Mouse (Mus musculus): ENCODE measurements around the gene Zfp51. TPM values are rescaled to one million over a fixed set of nuclear protein-coding genes. Genes with fewer than 3 reads are reported as not detected.

Gene Zfp51
- polyA plus RNA-seq, 1 experiment = 4.3 TPM

GRCm38 (mm10) chr17:21504524-21504923 lies 54.4 kb downstream of the Zfp51 start:
- 96% methylated on average over 1 of the region's 1 CpGs for WGBS
- DNase-seq = no peak

GRCm38 (mm10) chr17:21506258-21506657 lies 56.1 kb downstream of the Zfp51 start:
- Histone ChIP-seq H3K27ac (ENCODE audit: insufficient read depth, low read length) (no peak overlapping the region), H3K4me3 (replicated peaks; ENCODE audit: insufficient read depth, low read depth, low read length) (no peak overlapping the region), H3K4me1 (ENCODE audit: control insufficient read depth, insufficient read depth, low read length) (no peaks in the 10 kb centered on the region), H3K27me3 (ENCODE audit: control insufficient read depth, insufficient read depth, low read length) (no peaks in the 10 kb centered on the region)
- no peak for DNase-seq
- TF ChIP-seq POLR2A (IDR thresholded peaks at IDR 0.05; ENCODE audit: borderline replicate concordance, insufficient read depth, low read length) (no peak), CTCF (IDR thresholded peaks at IDR 0.05; ENCODE audit: borderline replicate concordance, insufficient read depth, low read depth, low read length) (no peak)
- WGBS = 93% methylated on average over 3 of the region's 3 CpGs

More at GRCm38 (mm10) chr17:21504524-21504923, 54.4 kb downstream of the Zfp51 start:
- Histone ChIP-seq H3K4me3 (replicated peaks; ENCODE audit: insufficient read depth, low read depth, low read length) (no peak overlapping the region), H3K27me3 (ENCODE audit: control insufficient read depth, insufficient read depth, low read length) (no peaks in the 10 kb centered on the region), H3K4me1 (ENCODE audit: control insufficient read depth, insufficient read depth, low read length) (no peaks in the 10 kb centered on the region), H3K27ac (ENCODE audit: insufficient read depth, low read length) (no peak overlapping the region)
- TF ChIP-seq CTCF (IDR thresholded peaks at IDR 0.05; ENCODE audit: borderline replicate concordance, insufficient read depth, low read depth, low read length) = no peak
- no peak for TF ChIP-seq POLR2A (IDR thresholded peaks at IDR 0.05; ENCODE audit: borderline replicate concordance, insufficient read depth, low read length)

GRCm38 (mm10) chr17:21509756-21510155 lies 59.6 kb downstream of the Zfp51 start:
- TF ChIP-seq POLR2A (IDR thresholded peaks at IDR 0.05; ENCODE audit: borderline replicate concordance, insufficient read depth, low read length) (no peak), CTCF (IDR thresholded peaks at IDR 0.05; ENCODE audit: borderline replicate concordance, insufficient read depth, low read depth, low read length) (no peak)
- DNase-seq = no peak
- no peak overlapping the region for H3K4me3 ChIP-seq (replicated peaks; ENCODE audit: insufficient read depth, low read depth, low read length)
- H3K27ac ChIP-seq (ENCODE audit: insufficient read depth, low read length) = no peak overlapping the region
- no peaks in the 10 kb centered on the region for H3K27me3 ChIP-seq (ENCODE audit: control insufficient read depth, insufficient read depth, low read length)
- H3K4me1 ChIP-seq (ENCODE audit: control insufficient read depth, insufficient read depth, low read length) = no peaks in the 10 kb centered on the region

Other genes with a start within 250 kb of the Zfp51 start
- not detected in 2 replicates for gene Vmn1r234, start 224.3 kb upstream of the Zfp51 start, polyA plus RNA-seq (2012; rRNA removed)
- not detected in 2 replicates for gene Vmn1r235, start 194.0 kb upstream of the Zfp51 start, polyA plus RNA-seq (2012; rRNA removed)
- not detected in 2 replicates for gene Vmn1r236, start 167.4 kb upstream of the Zfp51 start, polyA plus RNA-seq (2012; rRNA removed)
- not detected in 2 replicates for gene Vmn1r237, start 138.5 kb upstream of the Zfp51 start, polyA plus RNA-seq (2012; rRNA removed)
- 1.8 TPM in 2 replicates for gene Zfp677, start 66.6 kb upstream of the Zfp51 start, polyA plus RNA-seq (2012; rRNA removed)
- 1.5 and 1.7 TPM in 2 replicates for gene Zfp54, start 27.1 kb upstream of the Zfp51 start, polyA plus RNA-seq (2012; rRNA removed)
- gene Zfp53, start 38.6 kb downstream of the Zfp51 start, polyA plus RNA-seq (2012; rRNA removed) = 3.4 TPM in 2 replicates
- gene Zfp52, start 85.2 kb downstream of the Zfp51 start, polyA plus RNA-seq (2012; rRNA removed) = 3.5 and 4.0 TPM in 2 replicates
- gene Zfp948, start 116.6 kb downstream of the Zfp51 start, polyA plus RNA-seq (2012; rRNA removed) = 8.9 and 9.0 TPM in 2 replicates
- 6.5 and 7.3 TPM in 2 replicates for gene Zfp983, start 200.2 kb downstream of the Zfp51 start, polyA plus RNA-seq (2012; rRNA removed)
- gene Gm10226, start 241.5 kb downstream of the Zfp51 start, polyA plus RNA-seq (2012; rRNA removed) = 5.3 and 5.5 TPM in 2 replicates